Mouse (Mus musculus) c-Kit-positive CD71-positive TER-119-positive erythroid progenitor cells, embryonic 14.5 days (primary cell): ENCODE results near the gene Gstt2.
"Not testable (repeated sequence)": the region's sequence is repeated elsewhere in the genome, so short reads cannot be mapped to it uniquely, and the experiment has no call there.

ENCODE experiments used
- DNase-seq: peaks from one replicate; pipeline ENCODE4 v3.0.0-alpha.2; 2013; ENCODE audit warnings: low spot score

Gstt2 gene

GRCm38 (mm10) chr10:75855416-75855981 lies 18.3 kb upstream of the Gstt2 start:
- no peak for DNase-seq

DNA sequence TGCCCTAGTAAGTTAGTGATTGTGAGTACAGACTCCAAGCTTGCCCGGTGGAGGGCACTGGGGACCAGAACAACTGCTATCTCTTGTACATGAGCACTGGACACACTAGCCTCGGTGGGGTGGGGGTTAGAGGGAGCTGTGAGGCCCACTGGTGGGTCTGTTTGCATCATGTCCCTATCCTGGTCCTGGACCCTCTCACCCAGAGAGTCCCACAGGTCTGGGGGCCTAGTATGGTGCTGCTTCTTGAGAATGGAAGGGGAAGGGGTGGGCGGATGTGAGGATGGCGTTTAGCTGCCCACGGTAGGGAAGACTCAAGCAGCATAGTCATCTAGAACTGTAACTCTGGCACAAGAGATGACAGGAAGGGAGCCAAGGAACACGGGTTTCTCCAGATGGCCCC lies 17.6 kb upstream of the Gstt2 start:
- no peak for DNase-seq

DNA sequence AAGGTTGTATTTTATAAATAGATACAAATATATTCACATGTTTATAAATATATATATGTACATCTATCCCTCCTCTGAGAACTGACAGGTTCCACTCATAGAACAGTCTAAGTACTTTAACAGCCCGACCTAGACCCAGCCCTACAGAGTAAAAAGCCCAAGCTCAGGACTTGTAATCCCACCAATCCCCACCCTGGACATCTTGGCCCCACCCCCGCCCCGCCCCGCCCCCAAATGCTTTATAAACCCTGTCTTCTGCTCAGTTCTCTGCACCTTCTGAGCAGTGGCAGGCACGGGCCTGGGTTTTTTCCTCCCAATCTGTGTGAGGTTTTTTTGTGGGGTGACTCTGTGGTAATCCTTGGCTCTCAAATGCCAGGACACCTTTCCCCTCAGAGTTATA lies 16.9 kb upstream of the Gstt2 start:
- no peak for DNase-seq

DNA sequence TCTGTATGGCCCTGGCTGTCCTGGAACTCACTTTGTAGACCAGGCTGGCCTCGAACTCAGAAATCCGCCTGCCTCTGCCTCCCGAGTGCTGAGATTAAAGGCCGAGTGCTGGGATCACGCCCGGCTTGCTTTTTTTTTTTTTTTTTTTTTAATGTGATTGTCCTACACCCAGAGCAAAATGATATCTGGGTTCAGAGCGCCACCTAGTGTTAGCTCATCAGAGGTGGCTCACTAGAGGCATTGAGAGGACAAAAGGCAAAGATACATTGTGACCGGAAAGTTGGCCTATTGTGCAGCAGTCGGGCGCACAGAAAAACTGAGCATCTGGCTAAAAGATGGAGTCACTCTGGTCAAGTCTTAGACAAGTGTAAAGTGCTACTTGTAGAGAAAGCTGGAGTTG lies 16.2 kb upstream of the Gstt2 start:
- DNase-seq: peak; percentile 88

DNA sequence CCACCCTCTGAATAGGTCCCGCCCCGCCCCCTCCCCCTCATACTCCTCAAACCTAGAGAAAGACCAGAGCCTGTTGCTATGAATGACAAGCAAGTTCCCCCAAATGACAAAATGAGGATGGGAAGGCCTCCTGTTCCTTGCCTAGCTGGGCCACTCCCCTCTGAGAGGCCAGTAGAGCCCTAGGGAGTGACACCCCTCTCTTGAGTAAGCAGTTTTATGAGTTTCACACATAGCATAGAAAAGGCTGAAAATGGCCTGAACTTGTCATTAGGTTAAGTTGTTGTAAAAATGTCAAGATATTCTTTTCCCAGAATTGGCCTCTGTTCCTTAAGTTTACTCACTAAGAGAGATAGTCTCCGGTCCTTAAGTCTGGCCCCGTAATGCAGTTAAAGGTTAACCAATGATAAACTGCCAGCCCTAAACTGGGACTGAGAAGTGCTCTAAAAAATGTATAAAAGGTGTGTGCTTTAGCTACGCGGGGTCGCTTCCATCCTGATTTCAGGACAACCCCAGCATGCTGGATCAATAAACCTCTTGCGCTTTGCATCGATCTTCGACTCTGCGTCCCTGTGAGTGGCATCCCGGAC lies 15.4 kb upstream of the Gstt2 start:
- no peak for DNase-seq

GRCm38 (mm10) chr10:75851681-75852080 lies 14.5 kb upstream of the Gstt2 start:
- no peak for DNase-seq

GRCm38 (mm10) chr10:75851076-75851475 lies 13.9 kb upstream of the Gstt2 start:
- DNase-seq: no peak

- DNase-seq: no peak
Measured at GRCm38 (mm10) chr10:75848382-75848781, 11.2 kb upstream of the Gstt2 start.

DNA sequence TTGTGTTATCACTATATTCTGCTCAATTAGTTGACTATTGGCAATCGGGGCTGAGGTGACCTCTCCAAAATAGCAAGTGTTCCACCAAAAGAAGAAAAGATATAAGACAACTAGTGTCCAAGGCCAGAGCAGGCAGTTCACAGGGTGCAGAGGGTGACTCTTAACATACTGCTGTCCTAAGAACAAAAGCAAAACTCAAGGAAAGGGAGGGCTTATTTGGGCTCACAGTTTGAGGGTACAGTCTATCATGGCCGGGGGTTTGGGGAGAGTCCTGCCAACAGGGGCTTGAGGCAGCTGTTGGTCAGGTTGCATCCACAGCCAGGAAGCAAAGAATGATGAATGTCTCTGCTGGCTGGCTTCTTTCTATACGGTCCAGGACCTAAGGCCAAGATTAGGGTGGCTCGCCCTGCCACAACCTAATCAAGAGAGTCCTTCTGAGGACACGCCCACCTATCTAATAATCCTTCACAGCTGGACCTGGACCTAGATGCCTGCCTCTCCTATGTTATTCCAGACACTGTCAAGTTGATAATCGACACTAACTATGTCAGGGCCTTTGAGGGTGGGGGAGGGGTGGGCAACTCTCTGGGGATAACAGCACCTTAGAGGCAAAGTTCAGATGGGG lies 8.2 kb upstream of the Gstt2 start:
- peak; percentile 73 for DNase-seq

- DNase-seq: no peak
Measured at GRCm38 (mm10) chr10:75844800-75845199, 7.6 kb upstream of the Gstt2 start.

DNA sequence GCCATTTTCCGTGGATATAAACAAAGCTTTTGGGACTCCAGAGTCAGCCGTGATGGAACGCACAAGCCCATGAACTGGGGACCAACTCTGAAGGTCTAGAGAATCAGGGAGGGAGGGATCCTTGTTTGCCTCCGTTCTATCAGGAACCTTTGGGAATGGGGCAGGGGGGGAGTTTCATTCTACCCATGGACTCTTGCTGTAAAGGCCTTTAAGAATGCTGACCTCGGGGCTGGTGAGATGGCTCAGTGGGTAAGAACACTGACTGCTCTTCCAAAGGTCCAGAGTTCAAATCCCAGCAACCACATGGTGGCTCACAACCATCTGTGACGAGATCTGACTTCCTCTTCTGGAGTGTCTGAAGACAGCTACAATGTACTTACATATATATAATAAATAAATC lies 6.7 kb upstream of the Gstt2 start:
- DNase-seq: not testable (repeated sequence)

- no peak for DNase-seq
Measured at GRCm38 (mm10) chr10:75839092-75839491, 1.9 kb upstream of the Gstt2 start.

- no peak for DNase-seq
Measured at GRCm38 (mm10) chr10:75835761-75836531, 1.3 kb downstream of the Gstt2 start.

GRCm38 (mm10) chr10:75835307-75835706 lies 1.9 kb downstream of the Gstt2 start:
- DNase-seq: peak; percentile 64

- no peak for DNase-seq
Measured at GRCm38 (mm10) chr10:75834721-75835120, 2.5 kb downstream of the Gstt2 start.

DNA sequence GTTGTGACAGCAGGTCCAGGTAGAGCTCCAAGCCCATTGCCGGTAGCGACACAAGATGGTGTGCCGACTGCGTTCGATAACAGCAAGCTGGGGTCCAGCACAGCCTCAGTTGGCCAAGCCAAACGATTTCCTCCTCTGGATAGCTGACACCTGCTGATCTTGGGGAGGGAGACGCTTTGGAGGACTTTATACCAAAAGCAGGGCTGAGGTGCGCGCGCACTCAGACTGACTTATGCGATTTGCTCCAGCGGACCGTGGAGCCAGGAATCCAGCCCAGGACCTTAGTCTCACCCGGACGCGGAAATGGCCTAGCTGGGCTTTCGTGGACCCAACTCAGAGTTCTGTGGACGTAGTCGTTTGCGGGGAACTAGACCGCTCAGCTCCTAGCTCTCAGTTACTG lies 3.0 kb downstream of the Gstt2 start:
- peak; percentile 69 for DNase-seq

- no peak for DNase-seq
Measured at GRCm38 (mm10) chr10:75833456-75834080, 3.7 kb downstream of the Gstt2 start.

GRCm38 (mm10) chr10:75832272-75832895 lies 4.8 kb downstream of the Gstt2 start:
- peak; percentile 63 for DNase-seq

- no peak for DNase-seq
Measured at GRCm38 (mm10) chr10:75830275-75830670, 7.0 kb downstream of the Gstt2 start.

DNA sequence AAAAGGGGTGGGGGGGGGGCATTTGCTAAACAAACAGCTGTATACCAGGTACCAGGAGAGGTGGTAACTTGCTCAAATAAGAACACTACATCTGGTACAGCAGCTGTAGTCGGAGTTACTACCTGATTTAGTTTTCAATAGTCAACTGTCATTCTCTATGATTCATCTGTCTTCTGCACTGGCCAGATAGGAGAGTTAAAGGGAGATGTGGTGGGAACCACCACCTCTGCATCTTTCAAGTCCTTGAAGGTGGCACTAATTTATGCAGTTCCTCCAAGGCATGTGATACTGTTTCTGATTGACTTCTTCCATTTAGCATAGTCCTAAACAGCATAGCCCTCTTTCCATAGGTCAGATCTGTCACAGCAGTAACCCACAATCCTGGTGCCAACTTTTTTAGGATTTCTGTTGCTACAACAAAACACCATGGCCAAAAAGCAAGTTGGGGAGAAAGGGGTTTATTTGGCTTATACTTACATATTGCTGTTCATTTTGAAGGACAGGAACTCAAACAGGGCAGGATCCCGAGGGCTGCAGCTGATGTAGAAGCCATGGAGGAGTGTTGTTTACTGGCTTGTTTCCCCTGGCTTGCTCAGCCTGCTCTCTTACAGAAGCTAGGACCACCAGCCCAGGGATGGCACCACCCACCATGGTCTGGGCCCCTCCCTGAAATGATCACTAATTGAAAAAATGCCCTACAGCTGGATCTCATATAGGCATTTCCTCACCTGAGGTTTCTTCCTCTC lies 7.5 kb downstream of the Gstt2 start:
- no peak for DNase-seq

- DNase-seq: no peak
Measured at GRCm38 (mm10) chr10:75828500-75828931, 8.7 kb downstream of the Gstt2 start.
